Mouse (Mus musculus) kidney, embryonic 14.5 days (tissue): ENCODE results near the gene Agbl3. TPM values are rescaled to one million over a fixed set of nuclear protein-coding genes. Genes with fewer than 3 reads are reported as not detected.

ENCODE experiments used
- ATAC-seq: fragments of 200-750 bp; cut with Nextera tagmentation; 2 replicates; pipeline ENCODE4 v1.8.0; 2017; ENCODE audit warnings: moderate number of reproducible peaks, mild to moderate bottlenecking, moderate TSS enrichment, moderate library complexity; ENCODE audit not compliant: low FRiP score, low TSS enrichment
- H3K27ac ChIP-seq: fragments of 300-500 bp; sonication (generic); 2 replicates; pipeline ENCODE4 v1.5.1; 2014; ENCODE audit warnings: low read depth, mild to moderate bottlenecking, low read length, moderate library complexity, mixed read lengths
- H3K27me3 ChIP-seq: fragments of 300-500 bp; sonication (generic); 2 replicates; pipeline ENCODE4 v1.6.1; 2014; ENCODE audit warnings: mild to moderate bottlenecking, low read length; ENCODE audit not compliant: control insufficient read depth, insufficient read depth
- H3K36me3 ChIP-seq: fragments of 300-500 bp; sonication (generic); 2 replicates; pipeline ENCODE4 v1.6.1; 2014; ENCODE audit warnings: low read length, mixed read lengths; ENCODE audit not compliant: control insufficient read depth, insufficient read depth
- H3K4me1 ChIP-seq: fragments of 300-500 bp; sonication (generic); 2 replicates; pipeline ENCODE4 v1.6.1; 2014; ENCODE audit warnings: low read length, mixed read lengths; ENCODE audit not compliant: control insufficient read depth, insufficient read depth
- H3K4me2 ChIP-seq: fragments of 300-500 bp; sonication (generic); replicated peaks from 2 replicates; pipeline ENCODE4 v1.6.1; 2014; ENCODE audit warnings: low read depth, mild to moderate bottlenecking, low read length
- H3K4me3 ChIP-seq: fragments of 300-500 bp; sonication (generic); 2 replicates; pipeline ENCODE4 v1.5.1; 2014; ENCODE audit warnings: mild to moderate bottlenecking, low read length
- H3K9ac ChIP-seq: fragments of 300-500 bp; sonication (generic); 2 replicates; pipeline ENCODE4 v1.6.1; 2014; ENCODE audit warnings: low read depth, mild to moderate bottlenecking, low read length, moderate library complexity
- H3K9me3 ChIP-seq: fragments of 300-500 bp; sonication (generic); 2 replicates; pipeline ENCODE4 v1.6.1; 2016; ENCODE audit warnings: low read length; ENCODE audit not compliant: control insufficient read depth
- WGBS: fragments of 180-500 bp; shearing (Covaris S2); extraction: QIAGEN DNeasy Blood & Tissue Kit; methylation state at CpG from one replicate; pipeline ENCODE4 v1.1.7; 2014; 5-methylcytosine and 5-hydroxymethylcytosine counted together
- polyA plus RNA-seq: library from polyadenylated mRNA; unstranded; fragments of >200 nt; fragmentation: Nextera tagmentation; extraction: Ambion mirVana; gene quantifications from 2 replicates; pipeline ENCODE4 v1.2.1, GENCODE M21; 2014

Agbl3 gene
- polyA plus RNA-seq, 1 experiment from 2014 or later: 6.2 TPM

DNA sequence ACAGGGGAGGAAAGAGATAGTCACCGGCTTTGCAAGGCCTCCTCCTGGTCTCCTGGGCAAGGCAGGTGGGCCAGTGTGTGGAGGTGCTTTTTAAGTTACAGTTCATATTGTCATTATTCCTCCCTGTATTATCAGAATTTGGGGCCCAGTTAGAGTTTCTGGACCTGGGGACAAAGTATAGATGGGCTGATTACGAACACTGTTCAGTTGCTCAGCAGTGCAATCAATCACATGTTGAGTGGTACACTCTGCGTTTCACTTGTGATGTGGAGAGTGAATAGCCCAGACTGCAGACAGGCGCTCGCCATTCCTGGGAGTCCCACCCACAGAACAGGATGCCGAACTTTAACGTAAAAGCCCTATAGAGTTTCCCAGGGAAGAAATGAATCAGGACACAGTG, 104.5 kb downstream of the Agbl3 start:
- Histone ChIP-seq H3K27ac (no peak overlapping the region), H3K36me3 (peaks cover 38% of the 10 kb centered on the region), H3K27me3 (no peaks in the 10 kb centered on the region), H3K4me3 (no peak overlapping the region), H3K4me2 (no peak overlapping the region), H3K4me1 (peaks cover 9% of the 10 kb centered on the region; the same call in 1 of the 2 replicates), H3K9ac (no peak overlapping the region), H3K9me3 (no peaks in the 10 kb centered on the region)
- no peak for ATAC-seq
- 88% methylated on average over 7 of the region's 7 CpGs for WGBS

DNA sequence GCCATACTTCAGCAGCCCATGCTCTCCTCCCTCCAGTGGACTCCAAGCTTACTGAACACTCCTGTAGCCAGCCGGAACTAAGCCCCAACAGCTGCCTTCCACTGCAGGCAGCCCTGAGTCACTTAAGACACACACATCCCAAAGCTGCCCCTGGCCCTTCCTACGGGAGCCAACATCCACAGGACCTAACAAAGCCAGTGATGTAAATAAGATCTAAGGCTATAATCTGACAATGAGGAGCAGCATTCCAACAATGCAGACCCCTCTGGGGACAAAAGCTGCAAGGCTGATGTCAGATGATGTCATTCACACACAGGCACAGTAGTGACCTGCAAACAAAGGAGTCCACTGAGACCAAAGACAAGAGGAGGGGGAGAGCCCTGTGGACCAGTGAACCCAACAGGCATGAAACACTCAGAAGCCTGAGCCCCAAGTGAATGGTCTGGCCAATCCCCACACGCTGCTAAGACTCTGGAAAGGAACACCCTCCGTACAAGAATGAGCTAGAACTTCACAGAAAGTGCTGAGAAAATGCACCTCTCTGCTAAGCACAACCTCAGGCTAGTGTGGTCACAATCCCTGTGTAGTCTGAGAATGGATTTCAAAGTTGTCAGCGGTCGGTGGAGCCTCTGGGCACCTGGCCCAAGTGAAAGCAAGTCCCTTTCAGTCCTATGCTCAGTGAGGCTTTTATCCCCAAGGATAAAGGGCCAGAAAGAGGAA, 107.1 kb downstream of the Agbl3 start:
- WGBS: 78% methylated on average over 6 of the region's 6 CpGs

DNA sequence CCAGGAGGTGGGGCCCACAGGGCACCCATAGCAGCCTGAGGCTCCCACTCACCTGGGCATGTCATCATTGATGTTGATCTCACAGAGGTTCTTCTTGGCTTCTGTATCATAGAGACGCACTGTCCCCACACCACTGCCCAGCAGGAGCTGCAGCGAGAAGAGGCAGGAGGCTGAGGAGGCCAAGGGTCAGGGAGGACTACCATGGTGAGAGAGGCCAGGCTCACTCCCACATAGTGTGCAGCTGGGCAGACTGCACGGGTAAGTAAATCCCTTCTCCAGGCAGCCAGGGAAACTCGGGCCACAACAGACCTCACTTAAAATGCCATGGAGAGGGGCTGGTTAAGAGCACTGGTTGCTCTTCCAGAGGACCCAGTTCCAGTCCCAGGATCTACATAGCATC, 109.0 kb downstream of the Agbl3 start:
- WGBS: 36% methylated on average over 4 of the region's 4 CpGs
- ATAC-seq: peak; percentile 88
- H3K27ac ChIP-seq: no peak overlapping the region
- peaks cover 45% of the 10 kb centered on the region for H3K36me3 ChIP-seq
- no peak overlapping the region for H3K4me3 ChIP-seq
- no peak overlapping the region for H3K4me2 ChIP-seq
- H3K4me1 ChIP-seq: peaks cover 9% of the 10 kb centered on the region; the same call in 1 of the 2 replicates
- no peaks in the 10 kb centered on the region for H3K27me3 ChIP-seq
- H3K9ac ChIP-seq: no peak overlapping the region
- H3K9me3 ChIP-seq: no peaks in the 10 kb centered on the region

More for the DNA sequence above, 107.1 kb downstream of the Agbl3 start:
- no peaks in the 10 kb centered on the region for H3K9me3 ChIP-seq
- H3K36me3 ChIP-seq: peaks cover 37% of the 10 kb centered on the region
- H3K4me2 ChIP-seq: no peak overlapping the region
- no peak overlapping the region for H3K4me3 ChIP-seq
- H3K9ac ChIP-seq: no peak overlapping the region
- H3K27ac ChIP-seq: no peak overlapping the region
- no peaks in the 10 kb centered on the region for H3K27me3 ChIP-seq
- no peak for ATAC-seq
- peaks cover 9% of the 10 kb centered on the region; the same call in 1 of the 2 replicates for H3K4me1 ChIP-seq

DNA sequence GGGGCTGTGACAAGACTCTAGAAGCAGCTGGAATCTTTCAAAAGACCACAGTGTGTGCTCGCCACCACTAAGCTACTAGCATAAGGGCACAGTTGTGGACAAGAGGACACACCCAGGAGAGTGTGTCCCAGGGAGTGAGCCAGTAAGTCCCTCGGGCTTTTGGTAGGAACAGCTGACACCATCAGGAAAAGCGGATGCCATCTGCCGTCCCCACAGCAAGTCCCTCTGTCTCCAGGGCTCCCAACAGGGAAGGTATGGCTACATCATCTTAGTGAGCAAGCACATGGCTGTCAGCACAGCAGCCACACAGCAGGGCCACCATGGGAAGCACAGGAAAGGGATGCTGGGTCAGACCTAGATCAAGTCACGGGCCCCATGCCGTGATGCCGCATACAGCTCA, 115.3 kb downstream of the Agbl3 start:
- Histone ChIP-seq H3K4me3 (no peak overlapping the region), H3K27me3 (no peaks in the 10 kb centered on the region), H3K4me2 (no peak overlapping the region), H3K27ac (no peak overlapping the region), H3K36me3 (peaks cover 57% of the 10 kb centered on the region), H3K9me3 (no peaks in the 10 kb centered on the region), H3K9ac (no peak overlapping the region), H3K4me1 (no peaks in the 10 kb centered on the region)
- WGBS: 84% methylated on average over 7 of the region's 7 CpGs
- no peak for ATAC-seq

DNA sequence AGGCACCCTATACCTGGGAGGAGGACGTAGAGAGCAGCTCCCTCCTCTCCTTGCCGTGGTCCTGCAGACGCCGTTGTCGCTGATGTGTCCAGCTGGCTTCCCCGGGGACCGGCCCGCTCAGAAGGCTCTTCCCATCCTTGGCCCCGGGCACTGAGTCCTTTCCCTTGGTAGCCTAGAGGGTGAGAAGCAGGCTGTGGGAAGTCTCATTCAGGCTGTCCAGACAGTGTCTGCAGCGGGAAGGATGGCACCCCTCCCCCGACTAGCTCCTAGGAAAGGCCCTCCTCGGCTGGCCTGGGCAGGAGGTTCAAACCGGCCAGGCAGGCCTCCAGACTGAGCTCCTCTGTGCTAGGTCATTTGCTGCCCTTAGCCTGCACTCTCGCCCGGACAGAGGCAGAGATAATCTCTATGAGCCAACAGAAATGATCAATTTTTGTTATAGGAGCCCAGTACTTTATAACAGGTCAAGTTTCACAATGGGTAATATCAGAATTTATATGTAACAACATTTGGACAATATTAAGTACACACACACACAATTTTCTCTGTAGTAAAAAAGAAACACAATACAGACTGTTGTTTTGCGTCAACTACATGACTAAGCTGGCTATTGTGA, 116.0 kb downstream of the Agbl3 start:
- WGBS: 65% methylated on average over 16 of the region's 16 CpGs
- Histone ChIP-seq H3K27ac (no peak overlapping the region), H3K36me3 (peaks cover 59% of the 10 kb centered on the region), H3K4me3 (no peak overlapping the region), H3K4me2 (no peak overlapping the region), H3K4me1 (no peaks in the 10 kb centered on the region), H3K27me3 (no peaks in the 10 kb centered on the region), H3K9me3 (no peaks in the 10 kb centered on the region), H3K9ac (no peak overlapping the region; the same call in 1 of the 2 replicates)
- ATAC-seq: no peak; the same call in 1 of the 2 replicates

DNA sequence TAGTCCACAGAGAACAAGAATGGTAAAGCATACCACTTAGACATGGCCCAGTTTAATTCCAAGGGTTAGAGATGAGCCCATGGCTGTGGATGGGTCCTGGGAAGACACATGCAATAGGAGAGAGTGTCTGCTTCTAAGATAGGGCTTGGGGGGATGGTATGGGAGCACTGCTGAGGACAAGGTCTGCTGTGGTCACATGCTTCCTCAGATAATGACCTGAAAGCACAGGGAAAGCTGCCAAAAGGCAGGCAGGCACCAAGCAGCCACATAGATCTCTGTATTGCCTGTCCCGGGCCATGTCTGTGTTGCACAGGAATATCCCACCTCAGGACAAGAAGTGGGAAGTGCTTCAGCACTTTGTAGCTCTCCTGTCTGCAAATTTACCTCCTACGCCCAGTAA, 118.9 kb downstream of the Agbl3 start:
- Histone ChIP-seq H3K9me3 (no peaks in the 10 kb centered on the region), H3K4me1 (no peaks in the 10 kb centered on the region), H3K9ac (no peak overlapping the region), H3K27me3 (no peaks in the 10 kb centered on the region), H3K4me3 (no peak overlapping the region), H3K4me2 (no peak overlapping the region), H3K36me3 (peaks cover 59% of the 10 kb centered on the region), H3K27ac (no peak overlapping the region)
- WGBS: 94% methylated on average over 2 of the region's 2 CpGs
- ATAC-seq: no peak

DNA sequence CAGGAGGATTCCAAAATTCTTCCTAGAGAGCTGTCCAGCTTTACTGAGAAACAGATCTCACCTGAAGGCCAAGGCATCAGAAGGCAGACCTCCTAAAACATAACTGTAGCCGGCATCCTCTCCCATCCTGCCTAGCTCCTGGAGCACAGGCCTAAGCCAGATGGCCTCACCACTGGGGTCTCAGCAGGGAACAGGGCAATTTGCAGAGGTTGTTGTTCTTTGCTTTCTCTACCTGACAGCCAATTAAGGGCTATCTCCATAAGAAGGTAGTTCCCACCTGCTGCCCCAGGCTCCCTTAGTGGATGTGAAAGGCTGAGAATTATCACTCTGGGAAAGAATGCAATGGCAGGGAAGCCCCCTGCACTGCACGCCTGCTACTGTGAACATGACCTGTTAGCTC, 120.8 kb downstream of the Agbl3 start:
- H3K27me3 ChIP-seq: no peaks in the 10 kb centered on the region
- no peak overlapping the region for H3K4me3 ChIP-seq
- H3K9ac ChIP-seq: no peak overlapping the region
- H3K4me1 ChIP-seq: no peaks in the 10 kb centered on the region
- ATAC-seq: no peak
- H3K9me3 ChIP-seq: no peaks in the 10 kb centered on the region
- no peak overlapping the region for H3K4me2 ChIP-seq
- H3K36me3 ChIP-seq: peaks cover 56% of the 10 kb centered on the region
- WGBS: 74% methylated on average over 2 of the region's 2 CpGs
- H3K27ac ChIP-seq: no peak overlapping the region

DNA sequence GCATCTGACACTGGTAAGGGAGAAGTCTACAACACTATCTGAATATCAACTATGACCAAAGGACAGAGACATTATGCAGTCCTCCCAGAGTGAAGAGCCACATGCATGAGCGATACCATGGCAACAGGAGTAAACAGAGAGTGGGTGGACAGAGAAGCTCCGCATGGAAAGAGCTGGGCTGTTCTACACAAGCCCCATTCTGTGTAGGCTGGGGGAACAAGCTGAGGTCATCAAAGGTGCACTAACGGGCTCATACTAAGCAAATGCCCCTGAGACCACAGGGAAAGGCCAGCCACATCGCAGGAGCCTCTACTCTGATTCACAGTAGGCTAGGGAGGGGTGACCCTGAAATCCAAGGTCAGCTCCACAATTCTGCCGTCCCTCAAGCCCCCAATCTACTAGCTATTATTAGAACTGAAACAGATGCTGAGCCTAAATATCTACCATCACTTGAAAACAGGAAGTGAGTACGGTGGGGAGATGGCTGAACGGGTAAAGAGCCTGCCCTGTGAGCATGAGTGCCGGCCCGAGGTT, 121.7 kb downstream of the Agbl3 start:
- no peaks in the 10 kb centered on the region for H3K27me3 ChIP-seq
- H3K9me3 ChIP-seq: no peaks in the 10 kb centered on the region
- ATAC-seq: no peak
- H3K27ac ChIP-seq: no peak overlapping the region
- no peak overlapping the region for H3K4me3 ChIP-seq
- 77% methylated on average over 9 of the region's 9 CpGs for WGBS
- H3K36me3 ChIP-seq: peaks cover 60% of the 10 kb centered on the region
- no peak overlapping the region for H3K4me2 ChIP-seq
- H3K9ac ChIP-seq: no peak overlapping the region
- H3K4me1 ChIP-seq: no peaks in the 10 kb centered on the region

DNA sequence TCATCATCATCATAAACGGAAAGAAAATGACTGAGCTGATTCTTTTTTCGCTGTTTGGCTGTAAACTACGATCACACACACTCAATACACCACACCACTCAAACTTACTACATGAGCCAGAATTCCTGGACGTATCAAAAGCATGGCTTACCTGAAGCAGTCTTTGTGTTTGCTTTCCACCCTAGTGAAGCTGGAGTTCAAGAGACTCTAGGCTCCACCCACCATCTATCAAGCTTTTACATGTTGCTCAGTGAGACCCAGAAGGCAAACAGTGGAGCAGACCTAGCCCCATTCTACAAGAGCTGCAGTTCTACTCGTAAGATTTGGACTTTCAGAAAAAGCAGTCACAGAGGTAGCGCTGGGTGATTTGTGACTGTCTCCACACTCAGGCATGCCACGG, 122.3 kb downstream of the Agbl3 start:
- Histone ChIP-seq H3K9ac (no peak overlapping the region), H3K27ac (no peak overlapping the region), H3K4me2 (no peak overlapping the region), H3K36me3 (peaks cover 64% of the 10 kb centered on the region), H3K4me1 (no peaks in the 10 kb centered on the region), H3K4me3 (no peak overlapping the region), H3K9me3 (no peaks in the 10 kb centered on the region), H3K27me3 (no peaks in the 10 kb centered on the region)
- no peak for ATAC-seq
- WGBS: 74% methylated on average over 7 of the region's 7 CpGs
